Mouse (Mus musculus): ENCODE results near the gene Atxn7. TPM values are rescaled to one million over a fixed set of nuclear protein-coding genes. Genes with fewer than 3 reads are reported as not detected.
A peak's percentile ranks its signal among the peaks of the same experiment; 100 is the strongest.
"Not testable (repeated sequence)": the region's sequence is repeated elsewhere in the genome, so short reads cannot be mapped to it uniquely, and the experiment has no call there.

The Atxn7 gene
- polyA plus RNA-seq, 1 experiment from 2014 or later = 6.1 TPM

DNA sequence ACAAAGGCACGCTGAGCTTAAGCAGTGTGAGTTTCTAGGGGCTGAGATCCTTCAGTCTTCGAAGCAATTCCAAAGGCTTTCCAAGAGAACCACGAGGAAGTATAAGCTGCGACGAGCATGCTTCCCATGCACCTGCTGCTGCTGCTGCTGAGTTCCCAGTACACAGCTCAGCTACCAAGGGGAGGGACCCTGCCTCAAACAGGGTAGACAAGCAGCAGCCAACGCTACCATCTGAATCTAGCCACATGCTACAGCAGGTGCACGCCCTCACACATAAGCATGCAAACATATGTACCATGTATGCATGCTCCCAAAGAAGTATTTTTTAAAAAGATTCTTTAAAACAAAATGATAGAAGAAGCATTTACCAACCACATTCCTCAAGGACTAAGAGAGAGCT is 12.9 kb upstream of the Atxn7 start:
- H3K9ac ChIP-seq (replicated peaks; ENCODE audit: low read depth, low read length) = no peak overlapping the region
- no peak overlapping the region for H3K4me3 ChIP-seq (ENCODE audit: low read depth, low read length)
- peaks cover 32% of the 10 kb centered on the region for H3K36me3 ChIP-seq (ENCODE audit: control insufficient read depth, insufficient read depth, low read length)
- H3K27ac ChIP-seq (ENCODE audit: low read depth, low read length) = 0 out of 2 replicates have a peak overlapping the region, but pooled peaks have one; percentile 44
- no peak overlapping the region for H3K4me2 ChIP-seq (ENCODE audit: low read depth, low read length)
- no peaks in the 10 kb centered on the region for H3K4me1 ChIP-seq (ENCODE audit: control insufficient read depth, insufficient read depth, low read length)
- no peaks in the 10 kb centered on the region for H3K9me3 ChIP-seq (ENCODE audit: control insufficient read depth, low read length)
- no peak for ATAC-seq (ENCODE audit: low read depth)
- WGBS = 91% methylated on average over 7 of the region's 7 CpGs
- H3K27me3 ChIP-seq (ENCODE audit: control insufficient read depth, insufficient read depth, low read length) = no peaks in the 10 kb centered on the region

DNA sequence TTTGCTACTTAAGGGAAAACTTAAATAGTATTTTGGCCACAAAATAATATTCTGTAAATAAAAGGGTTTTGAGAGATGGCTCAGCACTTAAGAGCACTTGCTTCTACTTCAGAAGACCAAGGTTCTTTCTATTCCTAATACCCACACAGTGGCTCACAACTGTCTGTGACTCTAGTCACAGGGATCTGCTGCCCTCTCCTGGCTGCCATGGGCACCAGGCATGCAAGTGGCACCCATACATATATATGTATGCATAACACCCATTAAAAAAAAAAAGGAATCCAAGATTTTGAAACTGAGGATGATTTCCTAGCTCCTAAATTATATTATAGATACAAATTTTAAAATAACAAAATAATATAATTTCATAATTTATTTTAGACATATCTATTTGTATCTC is 10.8 kb upstream of the Atxn7 start:
- Histone ChIP-seq H3K4me2 (ENCODE audit: low read depth, low read length) (no peak overlapping the region), H3K4me1 (ENCODE audit: control insufficient read depth, insufficient read depth, low read length) (no peaks in the 10 kb centered on the region), H3K27ac (ENCODE audit: low read depth, low read length) (no peak overlapping the region), H3K36me3 (ENCODE audit: control insufficient read depth, insufficient read depth, low read length) (peaks cover 32% of the 10 kb centered on the region), H3K4me3 (ENCODE audit: low read depth, low read length) (no peak overlapping the region), H3K9ac (replicated peaks; ENCODE audit: low read depth, low read length) (no peak overlapping the region), H3K27me3 (ENCODE audit: control insufficient read depth, insufficient read depth, low read length) (no peaks in the 10 kb centered on the region), H3K9me3 (ENCODE audit: control insufficient read depth, low read length) (no peaks in the 10 kb centered on the region)
- ATAC-seq (ENCODE audit: low read depth) = peak; percentile 70; the same call in 1 of the 2 replicates

DNA sequence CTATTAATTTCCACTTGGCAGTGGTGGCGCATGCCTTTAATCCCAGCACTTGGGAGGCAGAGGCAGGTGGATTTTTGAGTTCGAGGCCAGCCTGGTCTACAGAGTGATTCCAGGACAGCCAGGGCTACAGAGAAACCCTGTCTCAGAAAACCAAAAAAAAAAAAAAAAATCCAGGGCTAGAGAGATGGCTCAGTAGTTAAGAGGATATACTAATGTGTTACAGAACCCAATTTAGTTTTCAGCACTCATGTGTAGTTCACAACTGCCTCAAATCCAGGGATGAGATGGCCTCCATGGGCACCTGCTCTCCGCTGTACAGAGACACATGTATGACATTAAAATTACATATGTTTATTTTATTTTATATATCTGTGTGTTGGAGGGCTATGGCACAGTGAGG is 9.1 kb upstream of the Atxn7 start:
- 98% methylated on average over 3 of the region's 3 CpGs for whole genome bisulfite sequencing
- not testable (repeated sequence) for H3K4me2 ChIP-seq (ENCODE audit: low read depth, low read length); ATAC-seq (ENCODE audit: low read depth)

DNA sequence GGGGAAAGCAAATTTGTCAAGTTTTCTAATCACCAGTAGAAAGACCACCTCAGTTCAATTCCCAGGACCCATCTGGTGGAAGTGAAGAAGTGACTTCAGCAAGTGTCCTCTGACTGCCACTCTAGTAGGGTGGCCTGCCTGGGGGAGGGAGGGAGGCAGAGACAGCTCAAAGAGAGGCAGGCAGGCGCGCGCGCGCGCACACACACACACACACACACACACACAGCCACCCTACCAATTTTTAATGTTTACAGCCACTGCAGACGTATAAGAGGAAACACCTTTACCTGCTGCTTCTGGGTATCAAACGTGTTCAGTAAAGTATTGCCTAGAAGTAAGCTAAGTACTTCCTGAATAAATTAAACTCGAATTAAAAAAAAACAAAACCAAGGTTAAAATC is 1.2 kb upstream of the Atxn7 start:
- no peaks in the 10 kb centered on the region for H3K9me3 ChIP-seq (ENCODE audit: control insufficient read depth, low read length)
- peak overlapping the region; percentile 63 for H3K4me2 ChIP-seq (ENCODE audit: low read depth, low read length)
- peak; percentile 58 for ATAC-seq (ENCODE audit: low read depth)
- H3K4me3 ChIP-seq (ENCODE audit: low read depth, low read length) = peak overlapping the region; percentile 96
- WGBS = 0% methylated on average over 9 of the region's 9 CpGs
- peak overlapping the region; percentile 89 for H3K27ac ChIP-seq (ENCODE audit: low read depth, low read length)
- peak overlapping the region; percentile 98 for H3K9ac ChIP-seq (replicated peaks; ENCODE audit: low read depth, low read length)
- peaks cover 17% of the 10 kb centered on the region; the same call in 1 of the 2 replicates for H3K4me1 ChIP-seq (ENCODE audit: control insufficient read depth, insufficient read depth, low read length)
- no peaks in the 10 kb centered on the region for H3K27me3 ChIP-seq (ENCODE audit: control insufficient read depth, insufficient read depth, low read length)
- no peaks in the 10 kb centered on the region for H3K36me3 ChIP-seq (ENCODE audit: control insufficient read depth, insufficient read depth, low read length)

More for the DNA sequence above, 9.1 kb upstream of the Atxn7 start:
- peaks cover 32% of the 10 kb centered on the region for H3K36me3 ChIP-seq (ENCODE audit: control insufficient read depth, insufficient read depth, low read length)
- not testable (repeated sequence) for H3K27me3 ChIP-seq (ENCODE audit: control insufficient read depth, insufficient read depth, low read length); H3K4me3 ChIP-seq (ENCODE audit: low read depth, low read length); H3K9me3 ChIP-seq (ENCODE audit: control insufficient read depth, low read length); H3K27ac ChIP-seq (ENCODE audit: low read depth, low read length); H3K9ac ChIP-seq (replicated peaks; ENCODE audit: low read depth, low read length); H3K4me1 ChIP-seq (ENCODE audit: control insufficient read depth, insufficient read depth, low read length)

DNA sequence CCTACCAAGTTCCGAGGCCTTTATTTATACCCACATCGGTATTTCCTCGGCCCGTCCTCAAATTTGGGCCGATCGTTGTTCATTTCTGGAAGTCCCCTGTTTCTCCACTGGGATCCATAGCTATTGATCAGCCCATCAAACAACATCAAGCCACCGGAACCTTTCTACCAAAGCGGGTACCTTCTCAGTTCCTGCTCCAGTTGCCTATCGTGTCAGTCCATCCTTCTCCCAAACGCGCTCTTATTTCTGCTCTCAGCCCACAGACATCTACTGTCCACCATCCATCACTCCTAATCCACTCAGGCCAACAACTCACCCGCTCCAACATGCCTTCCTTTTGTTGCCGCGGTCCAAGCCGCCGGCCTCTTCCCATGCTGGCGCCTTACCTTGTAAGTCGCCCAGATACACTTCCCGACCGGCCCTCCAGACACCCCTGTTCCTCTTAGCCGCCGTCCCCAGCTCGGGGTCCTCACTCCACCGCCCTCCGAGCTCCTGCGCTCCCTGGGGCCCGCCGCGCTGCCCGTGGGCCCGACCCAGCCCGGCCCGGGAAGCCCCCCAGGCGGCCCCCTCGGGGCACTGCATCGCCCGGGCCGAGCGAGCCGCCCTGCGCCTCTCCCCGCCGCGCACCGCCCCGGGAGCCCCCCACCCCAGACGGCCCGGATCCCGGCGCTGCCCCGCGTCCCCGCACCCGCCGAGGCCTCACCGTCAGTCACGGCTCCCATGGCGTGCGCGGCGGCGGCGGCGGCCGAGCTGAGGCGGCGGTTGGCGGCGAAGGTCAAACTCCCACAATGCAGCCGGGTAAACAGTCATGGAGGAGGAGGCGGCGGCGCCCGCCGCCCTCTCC is 536 bp upstream of the Atxn7 start:
- no peaks in the 10 kb centered on the region for H3K27me3 ChIP-seq (ENCODE audit: control insufficient read depth, insufficient read depth, low read length)
- peak overlapping the region; percentile 96 for H3K4me3 ChIP-seq (ENCODE audit: low read depth, low read length)
- no peaks in the 10 kb centered on the region for H3K36me3 ChIP-seq (ENCODE audit: control insufficient read depth, insufficient read depth, low read length)
- H3K9ac ChIP-seq (replicated peaks; ENCODE audit: low read depth, low read length) = peak overlapping the region; percentile 98
- peak overlapping the region; percentile 63 for H3K4me2 ChIP-seq (ENCODE audit: low read depth, low read length)
- peaks cover 17% of the 10 kb centered on the region; the same call in 1 of the 2 replicates for H3K4me1 ChIP-seq (ENCODE audit: control insufficient read depth, insufficient read depth, low read length)
- peak overlapping the region; percentile 89 for H3K27ac ChIP-seq (ENCODE audit: low read depth, low read length)
- no peaks in the 10 kb centered on the region for H3K9me3 ChIP-seq (ENCODE audit: control insufficient read depth, low read length)
- WGBS = under 1% methylated on average over 59 of the region's 75 CpGs
- ATAC-seq (ENCODE audit: low read depth) = peak; percentile 91

DNA sequence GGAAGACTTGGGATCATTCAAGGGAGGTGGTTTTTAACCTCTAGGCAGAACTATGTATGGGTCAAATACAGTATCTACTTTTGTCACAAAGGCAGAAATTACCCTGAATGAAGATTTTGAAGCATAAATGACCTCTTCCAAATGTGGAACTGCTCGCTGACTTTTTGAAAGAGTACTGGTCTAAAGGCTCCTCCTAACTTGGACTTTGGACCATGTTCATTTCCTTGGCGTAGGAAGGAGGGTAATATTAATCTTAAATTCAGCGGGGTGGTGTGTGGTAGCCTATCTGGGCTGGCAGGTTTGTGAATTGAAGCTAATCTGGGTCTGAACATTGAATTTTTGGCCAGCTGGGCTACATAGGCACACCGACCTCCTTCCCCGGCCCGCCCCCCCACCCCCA is 1.2 kb downstream of the Atxn7 start:
- no peak for ATAC-seq (ENCODE audit: low read depth)
- no peaks in the 10 kb centered on the region for H3K36me3 ChIP-seq (ENCODE audit: control insufficient read depth, insufficient read depth, low read length)
- no peak overlapping the region for H3K9ac ChIP-seq (replicated peaks; ENCODE audit: low read depth, low read length)
- peaks cover 17% of the 10 kb centered on the region; the same call in 1 of the 2 replicates for H3K4me1 ChIP-seq (ENCODE audit: control insufficient read depth, insufficient read depth, low read length)
- H3K27ac ChIP-seq (ENCODE audit: low read depth, low read length) = no peak overlapping the region
- 89% methylated on average over 6 of the region's 6 CpGs for whole genome bisulfite sequencing
- H3K4me2 ChIP-seq (ENCODE audit: low read depth, low read length) = no peak overlapping the region
- H3K27me3 ChIP-seq (ENCODE audit: control insufficient read depth, insufficient read depth, low read length) = no peaks in the 10 kb centered on the region
- H3K9me3 ChIP-seq (ENCODE audit: control insufficient read depth, low read length) = no peaks in the 10 kb centered on the region
- H3K4me3 ChIP-seq (ENCODE audit: low read depth, low read length) = no peak overlapping the region

DNA sequence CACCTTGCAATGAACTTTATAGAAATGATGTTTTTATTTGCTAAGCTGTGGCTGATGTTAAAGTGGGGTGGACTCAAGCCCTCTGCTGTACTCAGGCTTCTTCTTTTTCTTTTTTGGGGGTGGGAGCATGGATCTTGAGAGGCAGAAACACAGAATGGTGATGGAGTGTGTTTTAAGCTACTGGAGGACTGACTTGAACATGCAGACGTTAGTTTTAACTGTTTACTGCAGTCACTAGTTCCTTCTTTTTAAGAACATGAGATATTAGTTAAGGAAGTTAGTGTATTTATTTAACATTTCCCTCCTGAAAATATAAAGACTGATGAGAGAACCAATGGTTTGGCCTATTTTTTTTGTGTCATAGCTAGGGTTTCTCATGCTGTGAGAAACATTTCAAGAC is 2.3 kb downstream of the Atxn7 start:
- Histone ChIP-seq H3K4me1 (ENCODE audit: control insufficient read depth, insufficient read depth, low read length) (peaks cover 17% of the 10 kb centered on the region; the same call in 1 of the 2 replicates), H3K27ac (ENCODE audit: low read depth, low read length) (no peak overlapping the region), H3K9ac (replicated peaks; ENCODE audit: low read depth, low read length) (no peak overlapping the region), H3K9me3 (ENCODE audit: control insufficient read depth, low read length) (no peaks in the 10 kb centered on the region), H3K36me3 (ENCODE audit: control insufficient read depth, insufficient read depth, low read length) (no peaks in the 10 kb centered on the region), H3K4me3 (ENCODE audit: low read depth, low read length) (no peak overlapping the region), H3K27me3 (ENCODE audit: control insufficient read depth, insufficient read depth, low read length) (no peaks in the 10 kb centered on the region), H3K4me2 (ENCODE audit: low read depth, low read length) (no peak overlapping the region)
- 76% methylated on average over 1 of the region's 1 CpGs for WGBS
- ATAC-seq (ENCODE audit: low read depth) = no peak

DNA sequence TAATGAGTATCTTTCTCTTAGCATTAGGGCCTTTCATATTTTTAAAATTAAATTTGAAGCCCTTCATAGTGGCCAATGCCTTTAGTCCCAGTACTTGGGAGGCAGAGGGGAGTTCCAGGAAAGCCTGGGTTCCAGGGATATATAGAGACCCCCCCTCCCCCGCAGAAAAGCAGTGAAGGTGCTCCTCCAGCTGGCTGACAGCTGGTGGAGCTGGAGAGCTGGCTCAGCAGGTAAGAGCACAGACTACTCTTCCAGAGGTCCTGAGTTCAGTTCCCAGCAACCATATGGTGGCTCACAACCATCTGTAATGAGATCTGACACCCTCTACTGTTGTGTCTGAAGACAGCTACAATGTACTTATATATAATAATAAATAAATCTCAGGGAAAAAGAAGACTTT is 6.4 kb downstream of the Atxn7 start:
- Histone ChIP-seq H3K27me3 (ENCODE audit: control insufficient read depth, insufficient read depth, low read length) (no peaks in the 10 kb centered on the region), H3K4me3 (ENCODE audit: low read depth, low read length) (no peak overlapping the region), H3K36me3 (ENCODE audit: control insufficient read depth, insufficient read depth, low read length) (no peaks in the 10 kb centered on the region), H3K27ac (ENCODE audit: low read depth, low read length) (no peak overlapping the region), H3K9ac (replicated peaks; ENCODE audit: low read depth, low read length) (no peak overlapping the region), H3K4me2 (ENCODE audit: low read depth, low read length) (no peak overlapping the region), H3K9me3 (ENCODE audit: control insufficient read depth, low read length) (no peaks in the 10 kb centered on the region), H3K4me1 (ENCODE audit: control insufficient read depth, insufficient read depth, low read length) (no peaks in the 10 kb centered on the region)
- no peak for ATAC-seq (ENCODE audit: low read depth)
- 58% methylated on average over 1 of the region's 1 CpGs for WGBS

DNA sequence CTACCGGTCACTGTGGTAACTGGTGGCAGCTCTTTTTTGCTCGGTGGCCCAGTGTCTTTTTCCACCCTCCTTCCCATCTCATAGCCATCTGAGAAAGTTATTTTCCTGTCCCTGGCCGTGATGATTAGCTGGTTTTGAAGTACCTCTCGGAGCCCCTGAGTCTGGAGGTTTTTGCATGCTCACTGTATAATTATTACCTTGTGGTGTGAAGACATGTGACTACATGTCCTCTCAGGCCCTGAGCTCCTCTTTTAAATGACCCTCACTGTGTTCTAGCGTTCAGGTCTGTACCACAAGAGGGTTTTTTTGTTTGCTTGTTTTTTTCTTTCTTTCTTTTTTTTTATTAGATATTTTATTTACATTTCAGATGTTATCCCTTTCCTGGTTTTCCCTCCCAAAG is 7.2 kb downstream of the Atxn7 start:
- Histone ChIP-seq H3K4me3 (ENCODE audit: low read depth, low read length) (no peak overlapping the region), H3K9ac (replicated peaks; ENCODE audit: low read depth, low read length) (no peak overlapping the region), H3K27me3 (ENCODE audit: control insufficient read depth, insufficient read depth, low read length) (no peaks in the 10 kb centered on the region), H3K4me1 (ENCODE audit: control insufficient read depth, insufficient read depth, low read length) (no peaks in the 10 kb centered on the region), H3K4me2 (ENCODE audit: low read depth, low read length) (no peak overlapping the region), H3K9me3 (ENCODE audit: control insufficient read depth, low read length) (no peaks in the 10 kb centered on the region), H3K27ac (ENCODE audit: low read depth, low read length) (no peak overlapping the region), H3K36me3 (ENCODE audit: control insufficient read depth, insufficient read depth, low read length) (no peaks in the 10 kb centered on the region)
- no peak for ATAC-seq (ENCODE audit: low read depth)
- WGBS = 87% methylated on average over 5 of the region's 5 CpGs
